Mouse (Mus musculus): Measurements from ENCODE around the gene Ccdc157. TPM values are rescaled to one million over a fixed set of nuclear protein-coding genes. Genes with fewer than 3 reads are reported as not detected.
"Not testable (repeated sequence)": the region's sequence is repeated elsewhere in the genome, so short reads cannot be mapped to it uniquely, and the experiment has no call there.

Ccdc157 gene
- polyA plus RNA-seq, 1 experiment from 2014 or later = 6.9 TPM

GRCm38 (mm10) chr11:4118081-4118921 is 41.8 kb downstream of the Ccdc157 start:
- peak; percentile 70 for DNase-seq (ENCODE audit: low spot score)
- H3K27ac ChIP-seq (replicated peaks) = peak overlapping the region; percentile 82
- peaks cover 23% of the 10 kb centered on the region for H3K4me1 ChIP-seq
- no peaks in the 10 kb centered on the region for H3K36me3 ChIP-seq
- peak overlapping the region; percentile 71 for H3K4me3 ChIP-seq
- peaks cover 56% of the 10 kb centered on the region for H3K27me3 ChIP-seq (ENCODE audit: low read depth, poor library complexity, severe bottlenecking)
- 3% methylated on average over 41 of the region's 41 CpGs for WGBS
- no peaks in the 10 kb centered on the region for H3K9me3 ChIP-seq (replicated peaks)

- no peak for DNase-seq (ENCODE audit: low spot score)
- H3K27ac ChIP-seq (replicated peaks) = no peak overlapping the region
- no peaks in the 10 kb centered on the region for H3K36me3 ChIP-seq
- WGBS = 37% methylated on average over 3 of the region's 3 CpGs
- peak overlapping the region; percentile 71 for H3K4me3 ChIP-seq
- H3K9me3 ChIP-seq (replicated peaks) = no peaks in the 10 kb centered on the region
- peaks cover 56% of the 10 kb centered on the region for H3K27me3 ChIP-seq (ENCODE audit: low read depth, poor library complexity, severe bottlenecking)
- H3K4me1 ChIP-seq = peaks cover 20% of the 10 kb centered on the region
Measured at GRCm38 (mm10) chr11:4117372-4118071, 42.6 kb downstream of the Ccdc157 start.

- WGBS = 73% methylated on average over 11 of the region's 11 CpGs
- no peaks in the 10 kb centered on the region for H3K9me3 ChIP-seq (replicated peaks)
- H3K27ac ChIP-seq (replicated peaks) = no peak overlapping the region
- H3K4me3 ChIP-seq = no peak overlapping the region
- no peak for DNase-seq (ENCODE audit: low spot score)
- peaks cover 56% of the 10 kb centered on the region for H3K27me3 ChIP-seq (ENCODE audit: low read depth, poor library complexity, severe bottlenecking)
- peaks cover 20% of the 10 kb centered on the region for H3K4me1 ChIP-seq
- H3K36me3 ChIP-seq = no peaks in the 10 kb centered on the region
Measured at GRCm38 (mm10) chr11:4116458-4117141, 43.5 kb downstream of the Ccdc157 start.

GRCm38 (mm10) chr11:4115407-4115806 is 44.7 kb downstream of the Ccdc157 start:
- WGBS = 88% methylated on average over 4 of the region's 4 CpGs
- no peak for DNase-seq (ENCODE audit: low spot score)
- H3K27me3 ChIP-seq (ENCODE audit: low read depth, poor library complexity, severe bottlenecking) = peaks cover 47% of the 10 kb centered on the region
- H3K4me3 ChIP-seq = no peak overlapping the region
- H3K36me3 ChIP-seq = no peaks in the 10 kb centered on the region
- H3K9me3 ChIP-seq (replicated peaks) = no peaks in the 10 kb centered on the region
- peaks cover 20% of the 10 kb centered on the region for H3K4me1 ChIP-seq
- no peak overlapping the region for H3K27ac ChIP-seq (replicated peaks)

- Histone ChIP-seq H3K4me1 (peaks cover 20% of the 10 kb centered on the region), H3K27me3 (ENCODE audit: low read depth, poor library complexity, severe bottlenecking) (peaks cover 38% of the 10 kb centered on the region)
- not testable (repeated sequence) for H3K4me3 ChIP-seq; H3K36me3 ChIP-seq; H3K27ac ChIP-seq (replicated peaks); DNase-seq (ENCODE audit: low spot score); H3K9me3 ChIP-seq (replicated peaks)
- WGBS = 83% methylated on average over 6 of the region's 6 CpGs
Measured at GRCm38 (mm10) chr11:4114541-4114940, 45.6 kb downstream of the Ccdc157 start.

- Histone ChIP-seq H3K4me3 (no peak overlapping the region), H3K9me3 (replicated peaks) (no peaks in the 10 kb centered on the region), H3K27me3 (ENCODE audit: low read depth, poor library complexity, severe bottlenecking) (peaks cover 33% of the 10 kb centered on the region), H3K36me3 (no peaks in the 10 kb centered on the region), H3K27ac (replicated peaks) (no peak overlapping the region), H3K4me1 (peaks cover 19% of the 10 kb centered on the region)
- no peak for DNase-seq (ENCODE audit: low spot score)
- 84% methylated on average over 6 of the region's 6 CpGs for WGBS
Measured at GRCm38 (mm10) chr11:4113970-4114369, 46.1 kb downstream of the Ccdc157 start.

- H3K4me1 ChIP-seq = peaks cover 14% of the 10 kb centered on the region
- H3K27me3 ChIP-seq (ENCODE audit: low read depth, poor library complexity, severe bottlenecking) = peaks cover 29% of the 10 kb centered on the region
- 89% methylated on average over 4 of the region's 4 CpGs for WGBS
- H3K9me3 ChIP-seq (replicated peaks) = no peaks in the 10 kb centered on the region
- H3K27ac ChIP-seq (replicated peaks) = no peak overlapping the region
- H3K36me3 ChIP-seq = no peaks in the 10 kb centered on the region
- H3K4me3 ChIP-seq = no peak overlapping the region
- no peak for DNase-seq (ENCODE audit: low spot score)
Measured at GRCm38 (mm10) chr11:4113496-4113895, 46.6 kb downstream of the Ccdc157 start.

- DNase-seq (ENCODE audit: low spot score) = no peak
- peaks cover 8% of the 10 kb centered on the region for H3K4me1 ChIP-seq
- 87% methylated on average over 6 of the region's 6 CpGs for WGBS
Measured at GRCm38 (mm10) chr11:4112861-4113260, 47.2 kb downstream of the Ccdc157 start.

GRCm38 (mm10) chr11:4112033-4112432 is 48.1 kb downstream of the Ccdc157 start:
- no peaks in the 10 kb centered on the region for H3K36me3 ChIP-seq
- H3K9me3 ChIP-seq (replicated peaks) = no peaks in the 10 kb centered on the region
- DNase-seq (ENCODE audit: low spot score) = no peak
- H3K27ac ChIP-seq (replicated peaks) = no peak overlapping the region
- no peaks in the 10 kb centered on the region for H3K4me1 ChIP-seq
- H3K4me3 ChIP-seq = no peak overlapping the region
- peaks cover 14% of the 10 kb centered on the region for H3K27me3 ChIP-seq (ENCODE audit: low read depth, poor library complexity, severe bottlenecking)
- WGBS = 90% methylated on average over 4 of the region's 4 CpGs

More at GRCm38 (mm10) chr11:4112861-4113260, 47.2 kb downstream of the Ccdc157 start:
- H3K27me3 ChIP-seq (ENCODE audit: low read depth, poor library complexity, severe bottlenecking) = peaks cover 23% of the 10 kb centered on the region
- H3K27ac ChIP-seq (replicated peaks) = no peak overlapping the region
- H3K4me3 ChIP-seq = no peak overlapping the region
- H3K36me3 ChIP-seq = no peaks in the 10 kb centered on the region
- H3K9me3 ChIP-seq (replicated peaks) = no peaks in the 10 kb centered on the region

- WGBS = 87% methylated on average over 7 of the region's 7 CpGs
- H3K27ac ChIP-seq (replicated peaks) = no peak overlapping the region
- H3K9me3 ChIP-seq (replicated peaks) = no peaks in the 10 kb centered on the region
- no peaks in the 10 kb centered on the region for H3K4me1 ChIP-seq
- no peak for DNase-seq (ENCODE audit: low spot score)
- no peak overlapping the region for H3K4me3 ChIP-seq
- no peaks in the 10 kb centered on the region for H3K36me3 ChIP-seq
- H3K27me3 ChIP-seq (ENCODE audit: low read depth, poor library complexity, severe bottlenecking) = no peaks in the 10 kb centered on the region
Measured at GRCm38 (mm10) chr11:4108691-4109090, 51.4 kb downstream of the Ccdc157 start.

- DNase-seq (ENCODE audit: low spot score); H3K27me3 ChIP-seq (ENCODE audit: low read depth, poor library complexity, severe bottlenecking); H3K27ac ChIP-seq (replicated peaks); H3K9me3 ChIP-seq (replicated peaks); H3K36me3 ChIP-seq; H3K4me1 ChIP-seq; H3K4me3 ChIP-seq: not testable (repeated sequence)
- 91% methylated on average over 6 of the region's 6 CpGs for WGBS
Measured at GRCm38 (mm10) chr11:4107901-4108300, 52.2 kb downstream of the Ccdc157 start.

- Histone ChIP-seq H3K36me3 (no peaks in the 10 kb centered on the region), H3K9me3 (replicated peaks) (no peaks in the 10 kb centered on the region), H3K4me3 (no peak overlapping the region), H3K27ac (replicated peaks) (no peak overlapping the region), H3K27me3 (ENCODE audit: low read depth, poor library complexity, severe bottlenecking) (no peaks in the 10 kb centered on the region), H3K4me1 (no peaks in the 10 kb centered on the region)
- DNase-seq (ENCODE audit: low spot score) = no peak
- 84% methylated on average over 6 of the region's 6 CpGs for WGBS
Measured at GRCm38 (mm10) chr11:4105444-4105843, 54.6 kb downstream of the Ccdc157 start.

All from midbrain, embryonic 10.5 days (tissue).